Mouse (Mus musculus): ENCODE measurements around the gene Mboat2. TPM values are rescaled to one million over a fixed set of nuclear protein-coding genes. Genes with fewer than 3 reads are reported as not detected.

Gene Mboat2
- polyA plus RNA-seq, 1 experiment from 2014 or later = 2.8 TPM

GRCm38 (mm10) chr12:25010416-25010815 lies 179.7 kb downstream of the Mboat2 start:
- Histone ChIP-seq H3K36me3 (ENCODE audit: control insufficient read depth, insufficient read depth) (peaks cover 27% of the 10 kb centered on the region), H3K9me3 (replicated peaks; ENCODE audit: control insufficient read depth, low read length) (no peaks in the 10 kb centered on the region), H3K4me3 (ENCODE audit: low read depth, low read length) (no peak overlapping the region), H3K27me3 (ENCODE audit: control insufficient read depth, insufficient read depth, low read depth, low read length) (no peaks in the 10 kb centered on the region), H3K4me1 (ENCODE audit: control insufficient read depth, low read depth, low read length) (peaks cover 4% of the 10 kb centered on the region), H3K9ac (ENCODE audit: low read depth, low read length) (no peak overlapping the region), H3K27ac (ENCODE audit: low read length) (no peak overlapping the region), H3K4me2 (ENCODE audit: low read depth, low read length) (no peak overlapping the region)
- 67% methylated on average over 1 of the region's 1 CpGs for WGBS (ENCODE audit: insufficient replicate concordance)
- ATAC-seq (ENCODE audit: low read depth) = no peak

GRCm38 (mm10) chr12:25011733-25012367 lies 181.2 kb downstream of the Mboat2 start:
- Histone ChIP-seq H3K27me3 (ENCODE audit: control insufficient read depth, insufficient read depth, low read depth, low read length) (no peaks in the 10 kb centered on the region), H3K27ac (ENCODE audit: low read length) (no peak overlapping the region), H3K4me2 (ENCODE audit: low read depth, low read length) (no peak overlapping the region), H3K4me1 (ENCODE audit: control insufficient read depth, low read depth, low read length) (peaks cover 4% of the 10 kb centered on the region), H3K9me3 (replicated peaks; ENCODE audit: control insufficient read depth, low read length) (no peaks in the 10 kb centered on the region), H3K4me3 (ENCODE audit: low read depth, low read length) (no peak overlapping the region), H3K9ac (ENCODE audit: low read depth, low read length) (no peak overlapping the region), H3K36me3 (ENCODE audit: control insufficient read depth, insufficient read depth) (peaks cover 31% of the 10 kb centered on the region)
- no peak for ATAC-seq (ENCODE audit: low read depth)
- 67% methylated on average over 15 of the region's 15 CpGs for WGBS (ENCODE audit: insufficient replicate concordance)

- Histone ChIP-seq H3K4me2 (ENCODE audit: low read depth, low read length) (no peak overlapping the region), H3K27me3 (ENCODE audit: control insufficient read depth, insufficient read depth, low read depth, low read length) (no peaks in the 10 kb centered on the region), H3K36me3 (ENCODE audit: control insufficient read depth, insufficient read depth) (peaks cover 35% of the 10 kb centered on the region), H3K27ac (ENCODE audit: low read length) (no peak overlapping the region), H3K9me3 (replicated peaks; ENCODE audit: control insufficient read depth, low read length) (no peaks in the 10 kb centered on the region), H3K4me1 (ENCODE audit: control insufficient read depth, low read depth, low read length) (peaks cover 4% of the 10 kb centered on the region), H3K9ac (ENCODE audit: low read depth, low read length) (no peak overlapping the region), H3K4me3 (ENCODE audit: low read depth, low read length) (no peak overlapping the region)
- 70% methylated on average over 13 of the region's 13 CpGs for WGBS (ENCODE audit: insufficient replicate concordance)
- no peak for ATAC-seq (ENCODE audit: low read depth)
Observed at GRCm38 (mm10) chr12:25012555-25013540, 182.2 kb downstream of the Mboat2 start.

Other genes with a start within 250 kb of the Mboat2 start
- gene Klf11, start 179.6 kb upstream of the Mboat2 start, polyA plus RNA-seq (2015; fragmentation: Nextera tagmentation; extraction: Ambion mirVana) = 9.3 and 9.7 TPM in 2 replicates
- 0.37 and 0.67 TPM in 2 replicates for gene Cys1, start 149.1 kb upstream of the Mboat2 start, polyA plus RNA-seq (2015; fragmentation: Nextera tagmentation; extraction: Ambion mirVana)
- gene Rrm2, start 122.6 kb upstream of the Mboat2 start, polyA plus RNA-seq (2015; fragmentation: Nextera tagmentation; extraction: Ambion mirVana) = 418 and 451 TPM in 2 replicates
- gene Kidins220, start 144.0 kb downstream of the Mboat2 start, polyA plus RNA-seq (2015; fragmentation: Nextera tagmentation; extraction: Ambion mirVana) = 7.8 and 8.7 TPM in 2 replicates